Mouse (Mus musculus): Measurements from ENCODE around the gene Oxct1. TPM values are rescaled to one million over a fixed set of nuclear protein-coding genes. Genes with fewer than 3 reads are reported as not detected.
A peak's percentile ranks its signal among the peaks of the same experiment; 100 is the strongest.

Oxct1 gene
- total RNA-seq, 2 experiments from 2014 or later = 340 to 369 TPM

DNA sequence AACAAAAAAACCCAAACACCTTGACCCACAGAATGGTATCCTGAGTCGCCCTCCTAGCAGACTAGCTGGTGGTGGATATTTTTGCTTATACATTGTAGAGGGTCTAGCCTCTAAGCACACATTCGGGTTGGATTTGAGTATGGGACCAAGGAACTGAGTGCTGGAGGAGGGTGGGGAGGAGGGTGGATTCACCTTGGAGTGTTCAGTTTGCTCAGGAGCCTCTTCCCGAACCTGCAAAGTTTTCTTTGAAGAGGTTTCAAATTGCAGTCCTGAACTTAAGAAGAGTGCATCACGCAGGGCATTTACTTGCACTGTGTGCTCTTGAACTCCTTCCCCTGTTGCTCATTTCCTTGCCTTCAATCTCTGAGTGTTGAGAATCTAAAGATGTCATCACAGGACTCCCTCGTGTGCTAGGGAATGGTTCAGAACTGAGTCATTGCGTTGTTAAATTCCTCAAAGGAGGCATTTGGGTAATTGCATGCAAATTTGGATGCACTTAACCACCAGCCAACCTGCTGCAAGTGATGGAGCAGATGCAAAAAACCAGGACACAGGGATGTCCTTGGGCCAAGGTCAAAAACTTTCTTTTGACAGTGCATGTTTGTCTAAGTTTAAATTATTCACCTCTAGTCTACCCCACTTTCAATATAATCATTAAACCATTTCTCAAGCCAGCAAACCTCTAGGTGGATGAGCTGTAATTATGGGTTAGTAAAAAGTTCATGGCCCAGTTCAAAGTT is 1.7 kb downstream of the Oxct1 start:
- no peak for DNase-seq (ENCODE audit: low spot score)

- no peak for DNase-seq (ENCODE audit: low spot score)
These were observed 2.2 kb downstream of the Oxct1 start for GRCm38 (mm10) chr15:4028411-4028700.

DNA sequence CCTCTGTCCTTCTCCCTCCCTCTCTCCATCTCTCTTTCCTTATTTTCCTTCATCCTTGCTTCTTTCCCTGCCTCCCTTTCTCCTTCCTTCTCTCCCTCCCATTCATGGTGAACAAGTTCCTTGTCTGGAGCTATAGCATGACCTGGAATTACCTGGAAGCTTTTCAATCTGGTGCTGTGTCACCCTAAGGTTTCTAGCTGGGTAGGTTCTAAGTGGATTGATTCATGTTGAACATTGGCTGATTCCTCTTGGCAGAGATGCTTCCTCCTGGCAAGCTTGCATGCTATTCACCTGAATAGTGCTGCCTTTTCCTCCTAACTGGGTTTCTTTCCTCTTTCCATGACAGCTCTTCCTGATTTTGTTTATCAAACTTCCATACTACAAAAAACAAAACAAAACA is 2.8 kb downstream of the Oxct1 start:
- DNase-seq (ENCODE audit: low spot score) = no peak

GRCm38 (mm10) chr15:4033168-4034004 is 7.2 kb downstream of the Oxct1 start:
- DNase-seq (ENCODE audit: low spot score) = no peak

GRCm38 (mm10) chr15:4042423-4042822 is 16.2 kb downstream of the Oxct1 start:
- no peak for DNase-seq (ENCODE audit: low spot score)

- peak; percentile 24 for DNase-seq (ENCODE audit: low spot score)
These were observed 16.9 kb downstream of the Oxct1 start for GRCm38 (mm10) chr15:4043032-4043471.

GRCm38 (mm10) chr15:4056627-4057026 is 30.4 kb downstream of the Oxct1 start:
- DNase-seq (ENCODE audit: low spot score) = peak; percentile 18

DNA sequence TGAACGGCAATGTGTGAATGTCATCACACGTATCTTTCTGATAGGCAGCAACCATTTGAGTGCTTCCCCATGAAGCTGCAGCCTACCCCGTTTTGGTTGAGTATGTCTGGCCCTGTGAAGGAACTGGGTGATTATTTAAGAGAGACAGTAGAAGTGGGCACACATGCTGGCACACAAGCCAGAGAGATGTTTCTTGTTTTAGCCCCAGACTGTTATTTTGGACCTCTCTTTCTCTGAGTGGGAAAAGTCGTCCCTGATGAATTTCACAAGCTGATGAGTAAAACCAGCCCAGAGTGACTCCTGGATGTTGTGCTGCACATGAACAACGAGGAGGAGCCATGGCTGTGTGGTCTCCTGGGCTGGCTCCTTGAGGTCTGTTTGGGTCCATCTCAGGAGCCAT is 37.4 kb downstream of the Oxct1 start:
- DNase-seq (ENCODE audit: low spot score) = no peak

- DNase-seq (ENCODE audit: low spot score) = no peak
These were observed 37.8 kb downstream of the Oxct1 start for GRCm38 (mm10) chr15:4064013-4064412.

- DNase-seq (ENCODE audit: low spot score) = no peak
These were observed 38.5 kb downstream of the Oxct1 start for GRCm38 (mm10) chr15:4064694-4065093.

GRCm38 (mm10) chr15:4067273-4067990 is 41.2 kb downstream of the Oxct1 start:
- no peak for DNase-seq (ENCODE audit: low spot score)

DNA sequence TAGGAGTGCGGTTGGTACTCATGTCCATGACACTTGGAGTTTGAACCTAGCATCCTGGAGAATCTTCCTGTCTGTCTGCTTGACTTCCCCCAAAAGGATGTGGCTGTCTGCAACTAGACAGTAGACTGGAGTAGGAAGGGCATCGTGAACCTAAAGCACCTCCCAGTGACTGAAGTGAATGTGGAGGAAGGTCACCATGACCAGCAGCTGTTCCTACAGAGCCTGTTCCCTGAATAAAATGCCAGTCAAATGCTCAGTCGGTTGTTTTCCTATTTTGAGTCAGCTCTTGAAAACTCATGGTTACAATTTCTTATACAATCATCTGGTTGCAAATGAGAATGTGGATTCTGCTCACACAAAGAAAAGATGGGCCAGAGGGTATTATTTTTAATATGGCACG is 51.8 kb downstream of the Oxct1 start:
- no peak for DNase-seq (ENCODE audit: low spot score)

DNA sequence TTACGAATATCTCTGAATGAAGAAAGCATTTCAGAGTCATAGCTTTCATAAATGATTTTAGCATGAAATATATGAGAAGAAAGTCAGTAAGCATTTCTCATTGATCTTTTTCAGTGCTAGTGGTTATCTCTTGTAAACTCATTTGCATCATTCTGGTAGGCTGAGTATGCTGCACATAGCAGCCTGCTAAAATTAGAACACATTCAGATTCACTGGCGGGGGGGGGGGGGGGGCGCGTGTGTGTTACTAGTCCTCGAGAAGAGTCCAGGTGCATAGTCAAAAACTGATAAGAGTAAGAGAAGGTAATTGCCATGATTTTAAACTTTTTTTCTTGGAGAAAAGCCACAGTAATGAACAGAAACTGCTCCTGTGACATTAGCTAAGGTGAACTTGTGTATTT is 52.6 kb downstream of the Oxct1 start:
- DNase-seq (ENCODE audit: low spot score) = no peak

DNA sequence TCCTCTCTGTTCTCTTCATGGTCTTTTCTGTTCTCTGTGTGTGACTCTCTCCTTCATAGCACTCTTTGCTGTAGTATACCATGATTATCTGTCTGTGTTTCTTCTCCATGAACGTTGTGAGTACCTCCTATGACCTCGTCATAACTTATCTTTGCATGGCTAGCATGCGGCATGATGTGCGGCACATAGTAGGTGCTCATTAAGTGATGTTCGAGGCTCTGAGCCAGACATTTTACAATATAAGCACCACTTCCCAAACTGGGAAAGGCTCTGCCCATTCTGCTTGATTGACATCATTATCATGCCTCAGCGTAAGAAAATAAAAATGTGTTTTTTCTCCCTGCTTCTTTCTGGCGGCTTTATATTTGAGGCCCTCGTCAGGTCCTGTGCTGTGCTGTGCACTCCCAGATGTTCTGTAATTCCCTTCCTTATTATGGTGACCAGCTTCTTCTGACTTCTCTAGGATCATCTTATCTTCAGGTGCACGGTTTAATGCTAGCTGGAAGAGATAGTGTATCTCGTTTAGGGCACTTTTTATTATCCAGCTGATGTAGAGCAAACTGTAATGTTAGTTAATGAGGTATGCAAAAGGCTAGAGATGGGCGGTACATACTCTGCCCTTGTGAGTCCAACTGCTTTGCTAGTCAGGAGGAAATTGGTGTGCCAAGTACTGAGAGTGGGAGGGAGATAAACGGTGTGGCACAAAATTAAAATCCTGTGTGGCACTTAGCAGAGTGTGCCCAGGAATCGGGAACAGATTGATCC is 53.4 kb downstream of the Oxct1 start:
- no peak for DNase-seq (ENCODE audit: low spot score)

- no peak for DNase-seq (ENCODE audit: low spot score)
These were observed 59.6 kb downstream of the Oxct1 start for GRCm38 (mm10) chr15:4085600-4086384.

- no peak for DNase-seq (ENCODE audit: low spot score)
These were observed 61.3 kb downstream of the Oxct1 start for GRCm38 (mm10) chr15:4087446-4087845.

DNA sequence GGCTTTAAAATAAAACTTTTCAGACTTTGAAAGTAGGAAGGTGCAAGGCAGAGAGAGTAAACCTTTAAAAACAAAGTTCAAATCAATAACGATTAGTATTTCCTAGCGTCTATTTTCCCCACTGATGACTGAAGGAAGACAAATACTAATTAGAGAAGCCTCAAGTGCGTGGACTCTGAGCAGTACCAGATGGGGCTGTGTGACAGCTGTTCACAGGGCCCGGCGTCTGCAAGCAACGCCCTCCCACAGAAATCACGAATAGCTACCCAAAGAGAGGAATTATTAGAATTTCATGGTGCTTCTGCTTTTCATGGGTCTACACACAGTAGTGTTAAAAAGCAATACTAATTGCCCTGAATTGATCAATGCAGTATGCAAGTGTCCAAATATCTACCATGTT is 61.7 kb downstream of the Oxct1 start:
- DNase-seq (ENCODE audit: low spot score) = no peak

DNA sequence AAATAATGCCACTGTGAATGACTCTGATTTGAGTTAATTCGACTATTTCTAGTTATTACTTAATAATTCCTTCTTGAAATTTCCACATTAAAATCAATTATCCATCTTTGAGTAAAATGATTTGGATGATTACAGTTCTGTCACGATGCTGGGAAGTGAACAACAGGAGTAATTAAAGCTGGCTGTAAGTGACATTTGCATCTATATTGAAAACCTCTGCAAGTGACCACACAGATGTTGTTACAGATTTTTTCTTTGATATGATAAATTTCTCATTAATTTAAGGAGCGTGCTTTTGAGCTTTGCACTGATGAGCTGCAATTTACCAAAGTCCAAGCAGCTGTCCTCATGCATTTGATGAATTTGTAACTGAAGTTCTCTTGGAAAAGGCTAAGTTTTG is 64.4 kb downstream of the Oxct1 start:
- DNase-seq (ENCODE audit: low spot score) = no peak

GRCm38 (mm10) chr15:4092586-4092985 is 66.4 kb downstream of the Oxct1 start:
- no peak for DNase-seq (ENCODE audit: low spot score)

DNA sequence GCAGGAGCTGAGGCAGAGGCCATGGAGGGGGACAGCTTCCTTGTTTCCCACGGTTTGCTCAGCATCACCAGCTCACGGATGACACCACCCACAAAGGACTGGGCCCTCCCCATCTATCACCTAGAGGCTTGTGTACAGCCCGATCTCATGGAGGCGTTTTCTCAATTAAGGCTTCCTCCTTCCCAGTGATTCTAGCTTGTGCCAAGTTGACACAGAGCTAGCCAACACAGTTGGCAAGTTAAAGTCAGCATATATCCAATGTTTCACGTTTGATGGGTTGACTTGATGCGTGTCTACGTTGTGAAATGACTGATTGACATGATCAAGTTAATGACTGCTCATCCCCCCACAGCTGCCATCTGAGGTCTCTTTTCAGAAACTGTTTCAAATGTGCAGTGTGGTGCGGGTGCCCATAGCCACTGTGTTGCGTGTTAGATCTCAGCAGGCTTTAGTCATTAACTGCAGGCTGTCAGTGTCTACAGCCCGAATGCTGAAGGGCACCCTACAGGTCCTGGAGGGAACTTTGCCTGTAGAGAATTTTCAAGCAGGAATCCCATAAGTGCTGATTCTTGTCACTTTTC is 74.2 kb downstream of the Oxct1 start:
- DNase-seq (ENCODE audit: low spot score) = no peak

Data from gastrocnemius, adult 18-20 months (tissue).